Mouse (Mus musculus) kidney, adult 2 months (tissue): ENCODE results near the gene Zfp61. TPM values are rescaled to one million over a fixed set of nuclear protein-coding genes. Genes with fewer than 3 reads are reported as not detected.
A peak's percentile ranks its signal among the peaks of the same experiment; 100 is the strongest.

ENCODE experiments used
- DNase-seq: peaks from one replicate; pipeline ENCODE4 v3.0.0; 2021
- H3K27ac ChIP-seq: fragments of 200-500 bp; 2 replicates; pipeline ENCODE4 v1.5.1; 2012; ENCODE audit warnings: low read depth, low read length, control low read depth, inconsistent platforms; ENCODE audit not compliant: insufficient read depth
- H3K27me3 ChIP-seq: fragments of 200-500 bp; replicated peaks from 2 replicates; pipeline ENCODE4 v1.6.1; 2012; ENCODE audit warnings: mild to moderate bottlenecking, moderate library complexity, low read length, inconsistent platforms; ENCODE audit not compliant: control insufficient read depth, insufficient read depth
- H3K36me3 ChIP-seq: fragments of 200-500 bp; 2 replicates; pipeline ENCODE4 v1.6.1; 2012; ENCODE audit warnings: mild to moderate bottlenecking, moderate library complexity, low read length, inconsistent platforms; ENCODE audit not compliant: control insufficient read depth, insufficient read depth
- H3K4me1 ChIP-seq: fragments of 200-500 bp; 2 replicates; pipeline ENCODE4 v1.6.1; 2011; ENCODE audit warnings: low read length; ENCODE audit not compliant: control insufficient read depth, insufficient read depth
- H3K4me3 ChIP-seq: fragments of 200-500 bp; 2 replicates; pipeline ENCODE4 v1.5.1; 2011; ENCODE audit warnings: mild to moderate bottlenecking, low read depth, low read length, control low read depth; ENCODE audit not compliant: insufficient read depth
- CTCF ChIP-seq: fragments of 200-500 bp; conservative IDR thresholded peaks from 2 replicates; pipeline ENCODE4 v1.5.1; 2011; ENCODE audit warnings: low read depth, mild to moderate bottlenecking, control low read depth, low read length, moderate library complexity, mixed read lengths; ENCODE audit not compliant: insufficient read depth, insufficient read length
- POLR2A ChIP-seq: fragments of 200-500 bp; IDR thresholded peaks from one replicate; pipeline ENCODE4 v1.6.1; 2011; ENCODE audit warnings: low read depth, low read length, control low read depth
- WGBS: fragments of 180-500 bp; shearing (Covaris S2); methylation state at CpG from one replicate; pipeline ENCODE4 v1.1.7; 2018; 5-methylcytosine and 5-hydroxymethylcytosine counted together
- polyA plus RNA-seq: library from polyadenylated mRNA; depleted of rRNA; stranded (reverse); fragments of >200 nt; gene quantifications from 2 replicates; pipeline ENCODE4 v1.2.3, GENCODE M21; 2012

The Zfp61 gene
- polyA plus RNA-seq, 1 experiment: 4.3 TPM

GRCm38 (mm10) chr7:24270288-24270672 lies 30.8 kb downstream of the Zfp61 start, which contains the start of gene Zfp93:
Gene Zfp93, plus strand, starts transcription at chr7:24270420.
- peak; percentile 94 for DNase-seq
- under 1% methylated on average over 12 of the region's 12 CpGs for WGBS
- TF ChIP-seq POLR2A (peak; percentile 33), CTCF (no peak)
- H3K4me1 ChIP-seq: peaks cover 3% of the 10 kb centered on the region; the same call in 1 of the 2 replicates
- peak within 1 kb of the TSS; percentile 86 for H3K4me3 ChIP-seq
- no peaks in the 10 kb centered on the region for H3K27me3 ChIP-seq
- peak within 1 kb of the TSS; percentile 77 for H3K27ac ChIP-seq
- H3K36me3 ChIP-seq: peaks cover 5% of the 10 kb centered on the region

GRCm38 (mm10) chr7:24269667-24270287 lies 31.3 kb downstream of the Zfp61 start:
- DNase-seq: no peak
- no peaks in the 10 kb centered on the region for H3K27me3 ChIP-seq
- no peak overlapping the region for H3K27ac ChIP-seq
- H3K4me1 ChIP-seq: peaks cover 3% of the 10 kb centered on the region; the same call in 1 of the 2 replicates
- 33% methylated on average over 7 of the region's 7 CpGs for WGBS
- peaks cover 2% of the 10 kb centered on the region for H3K36me3 ChIP-seq
- H3K4me3 ChIP-seq: peak overlapping the region; percentile 86
- TF ChIP-seq CTCF (no peak), POLR2A (no peak)

- TF ChIP-seq POLR2A (no peak), CTCF (no peak)
- DNase-seq: no peak
- H3K27me3 ChIP-seq: no peaks in the 10 kb centered on the region
- no peaks in the 10 kb centered on the region for H3K36me3 ChIP-seq
- no peak overlapping the region for H3K4me3 ChIP-seq
- H3K4me1 ChIP-seq: peaks cover 3% of the 10 kb centered on the region; the same call in 1 of the 2 replicates
- no peak overlapping the region for H3K27ac ChIP-seq
- WGBS: 76% methylated on average over 3 of the region's 3 CpGs
Measured at GRCm38 (mm10) chr7:24269256-24269655, 31.8 kb downstream of the Zfp61 start.

- no peak for DNase-seq
- Histone ChIP-seq H3K36me3 (no peaks in the 10 kb centered on the region), H3K4me1 (peaks cover 3% of the 10 kb centered on the region; the same call in 1 of the 2 replicates), H3K27me3 (no peaks in the 10 kb centered on the region), H3K4me3 (no peak overlapping the region), H3K27ac (no peak overlapping the region)
- TF ChIP-seq CTCF (no peak), POLR2A (no peak)
- WGBS: 77% methylated on average over 24 of the region's 24 CpGs
Measured at GRCm38 (mm10) chr7:24268176-24269155, 32.6 kb downstream of the Zfp61 start.

- TF ChIP-seq POLR2A (no peak), CTCF (no peak)
- no peak overlapping the region for H3K4me3 ChIP-seq
- H3K27me3 ChIP-seq: no peaks in the 10 kb centered on the region
- WGBS: 95% methylated on average over 4 of the region's 4 CpGs
- H3K27ac ChIP-seq: no peak overlapping the region
- H3K36me3 ChIP-seq: no peaks in the 10 kb centered on the region; the same call in 1 of the 2 replicates
- peaks cover 3% of the 10 kb centered on the region; the same call in 1 of the 2 replicates for H3K4me1 ChIP-seq
- no peak for DNase-seq
Measured at GRCm38 (mm10) chr7:24260000-24260312, 41.1 kb downstream of the Zfp61 start.

- H3K27ac ChIP-seq: no peak overlapping the region
- no peaks in the 10 kb centered on the region for H3K27me3 ChIP-seq
- WGBS: 87% methylated on average over 13 of the region's 13 CpGs
- H3K4me3 ChIP-seq: no peak overlapping the region
- no peak for DNase-seq
- peaks cover 3% of the 10 kb centered on the region; the same call in 1 of the 2 replicates for H3K4me1 ChIP-seq
- H3K36me3 ChIP-seq: no peaks in the 10 kb centered on the region; the same call in 1 of the 2 replicates
- TF ChIP-seq CTCF (no peak), POLR2A (no peak)
Measured at GRCm38 (mm10) chr7:24259306-24259999, 41.6 kb downstream of the Zfp61 start.
